Mouse (Mus musculus): ENCODE results near the gene Gm5039.

GRCm38 (mm10) chr12:88314556-88314955 is 9.3 kb downstream of the Gm5039 start:
- TF ChIP-seq CTCF (IDR thresholded peaks at IDR 0.05) (no peak), EP300 (IDR thresholded peaks at IDR 0.05) (no peak)

All from lung, postnatal 0 days (tissue).